Mouse (Mus musculus) limb, embryonic 12.5 days (tissue): ENCODE measurements at regions not wholly inside any gene's neighbourhood (a gene's known extent, or its start where the extent isn't known, plus 50 kb on each side); places are given as distances from the start of the nearest gene placed in this dataset.
"Not testable (repeated sequence)": the region's sequence is repeated elsewhere in the genome, so short reads cannot be mapped to it uniquely, and the experiment has no call there.

Experiments
- ATAC-seq: fragments of 200-750 bp; cut with Nextera tagmentation; 2 replicates; pipeline ENCODE4 v1.8.0; 2017; ENCODE audit warnings: low read depth, moderate TSS enrichment; ENCODE audit not compliant: insufficient number of reproducible peaks, insufficient read depth, low FRiP score, low TSS enrichment
- H3K27ac ChIP-seq: fragments of 300-500 bp; sonication (generic); 2 replicates; pipeline ENCODE4 v1.5.1; 2016; ENCODE audit warnings: mild to moderate bottlenecking, moderate library complexity
- H3K27me3 ChIP-seq: fragments of 300-500 bp; sonication (generic); 2 replicates; pipeline ENCODE4 v1.6.1; 2016; ENCODE audit warnings: mild to moderate bottlenecking, moderate library complexity
- H3K36me3 ChIP-seq: fragments of 300-500 bp; sonication (generic); 2 replicates; pipeline ENCODE4 v1.6.1; 2016; ENCODE audit warnings: mild to moderate bottlenecking, moderate library complexity
- H3K4me1 ChIP-seq: fragments of 300-500 bp; sonication (generic); replicated peaks from 2 replicates; pipeline ENCODE4 v1.6.1; 2016
- H3K4me2 ChIP-seq: fragments of 300-500 bp; sonication (generic); 2 replicates; pipeline ENCODE4 v1.6.1; 2016; ENCODE audit warnings: mild to moderate bottlenecking, moderate library complexity
- H3K4me3 ChIP-seq: fragments of 300-500 bp; sonication (generic); replicated peaks from 2 replicates; pipeline ENCODE4 v1.5.1; 2016; ENCODE audit warnings: mild to moderate bottlenecking
- H3K9ac ChIP-seq: fragments of 300-500 bp; sonication (generic); replicated peaks from 2 replicates; pipeline ENCODE4 v1.6.1; 2016; ENCODE audit warnings: mild to moderate bottlenecking, moderate library complexity
- H3K9me3 ChIP-seq: fragments of 300-500 bp; sonication (generic); 2 replicates; pipeline ENCODE4 v1.6.1; 2016; ENCODE audit warnings: mild to moderate bottlenecking, moderate library complexity
- WGBS: fragments of 180-500 bp; shearing (Covaris S2); methylation state at CpG from one replicate; pipeline ENCODE4 v1.1.7; 2016; 5-methylcytosine and 5-hydroxymethylcytosine counted together

GRCm38 (mm10) chr12:46248402-46249018 lies 570.2 kb downstream of the Nova1 start:
- H3K4me1 ChIP-seq, result no peaks in the 10 kb centered on the region
- no peak overlapping the region for H3K4me3 ChIP-seq
- 78% methylated on average over 1 of the region's 1 CpGs for WGBS
- no peak overlapping the region for H3K4me2 ChIP-seq
- H3K36me3 ChIP-seq, result no peaks in the 10 kb centered on the region
- H3K27ac ChIP-seq, result no peak overlapping the region
- no peaks in the 10 kb centered on the region for H3K27me3 ChIP-seq
- no peaks in the 10 kb centered on the region for H3K9me3 ChIP-seq
- ATAC-seq, result no peak
- no peak overlapping the region for H3K9ac ChIP-seq

GRCm38 (mm10) chr12:46244925-46245324 lies 573.8 kb downstream of the Nova1 start:
- H3K4me3 ChIP-seq, result no peak overlapping the region
- no peak overlapping the region for H3K4me2 ChIP-seq
- no peak overlapping the region for H3K9ac ChIP-seq
- H3K27me3 ChIP-seq, result no peaks in the 10 kb centered on the region
- no peak overlapping the region for H3K27ac ChIP-seq
- no peaks in the 10 kb centered on the region for H3K36me3 ChIP-seq
- no peaks in the 10 kb centered on the region for H3K9me3 ChIP-seq
- no peaks in the 10 kb centered on the region for H3K4me1 ChIP-seq
- WGBS, result 90% methylated on average over 3 of the region's 3 CpGs
- no peak for ATAC-seq

- no peaks in the 10 kb centered on the region for H3K9me3 ChIP-seq
- 75% methylated on average over 4 of the region's 4 CpGs for WGBS
- no peak overlapping the region for H3K9ac ChIP-seq
- no peak overlapping the region for H3K27ac ChIP-seq
- H3K27me3 ChIP-seq, result no peaks in the 10 kb centered on the region
- no peak for ATAC-seq
- H3K36me3 ChIP-seq, result no peaks in the 10 kb centered on the region
- H3K4me1 ChIP-seq, result no peaks in the 10 kb centered on the region
- no peak overlapping the region for H3K4me3 ChIP-seq
- H3K4me2 ChIP-seq, result no peak overlapping the region
These were observed 586.4 kb downstream of the Nova1 start for GRCm38 (mm10) chr12:46232359-46232758.

GRCm38 (mm10) chr12:46215328-46215727 lies 603.4 kb downstream of the Nova1 start:
- 69% methylated on average over 1 of the region's 1 CpGs for WGBS
- H3K9ac ChIP-seq, H3K27ac ChIP-seq, H3K27me3 ChIP-seq, H3K4me3 ChIP-seq, H3K4me1 ChIP-seq, H3K36me3 ChIP-seq, ATAC-seq, H3K4me2 ChIP-seq, H3K9me3 ChIP-seq: not testable (repeated sequence)

GRCm38 (mm10) chr12:46199076-46199475 lies 619.7 kb downstream of the Nova1 start:
- no peak for ATAC-seq
- Histone ChIP-seq H3K4me2 (no peak overlapping the region), H3K4me1 (no peaks in the 10 kb centered on the region), H3K27ac (no peak overlapping the region), H3K36me3 (no peaks in the 10 kb centered on the region), H3K9me3 (no peaks in the 10 kb centered on the region), H3K9ac (no peak overlapping the region), H3K4me3 (no peak overlapping the region), H3K27me3 (no peaks in the 10 kb centered on the region)

GRCm38 (mm10) chr12:46197482-46198101 lies 621.1 kb downstream of the Nova1 start:
- H3K9me3 ChIP-seq, result no peaks in the 10 kb centered on the region
- H3K4me1 ChIP-seq, result no peaks in the 10 kb centered on the region
- 56% methylated on average over 2 of the region's 2 CpGs for WGBS
- ATAC-seq, result no peak
- H3K4me3 ChIP-seq, result no peak overlapping the region
- H3K27ac ChIP-seq, result no peak overlapping the region
- H3K27me3 ChIP-seq, result no peaks in the 10 kb centered on the region
- H3K9ac ChIP-seq, result no peak overlapping the region
- no peaks in the 10 kb centered on the region for H3K36me3 ChIP-seq
- no peak overlapping the region for H3K4me2 ChIP-seq

GRCm38 (mm10) chr12:46194173-46194572 lies 624.6 kb downstream of the Nova1 start:
- 91% methylated on average over 1 of the region's 1 CpGs for WGBS
- Histone ChIP-seq H3K4me1 (no peaks in the 10 kb centered on the region), H3K27ac (no peak overlapping the region), H3K9me3 (no peaks in the 10 kb centered on the region), H3K27me3 (no peaks in the 10 kb centered on the region), H3K4me3 (no peak overlapping the region), H3K9ac (no peak overlapping the region), H3K36me3 (no peaks in the 10 kb centered on the region), H3K4me2 (no peak overlapping the region)
- ATAC-seq, result no peak
